Mouse (Mus musculus): Measurements from ENCODE around the gene Arhgef28. TPM values are rescaled to one million over a fixed set of nuclear protein-coding genes. Genes with fewer than 3 reads are reported as not detected.

Arhgef28 gene
- total RNA-seq, 2 experiments from 2014 or later: 37.4 to 40.7 TPM

GRCm38 (mm10) chr13:98182330-98182729, 23.9 kb downstream of the Arhgef28 start:
- no peak for TF ChIP-seq CTCF (IDR thresholded peaks at IDR 0.05)
- intact Hi-C loops (cut with DNase I): no loop called here
- no peak overlapping the region for H3K4me3 ChIP-seq
- peak in 1 of 2 experiments; percentile 15 for DNase-seq (ENCODE audit: extremely low spot score in 1 of 2, low spot score in 2 of 2)
- H3K27ac ChIP-seq: no peak overlapping the region

GRCm38 (mm10) chr13:98180636-98181035, 25.6 kb downstream of the Arhgef28 start:
- H3K27ac ChIP-seq: no peak overlapping the region
- H3K4me3 ChIP-seq: no peak overlapping the region
- intact Hi-C loops (cut with DNase I): no loop called here
- no peak for TF ChIP-seq CTCF (IDR thresholded peaks at IDR 0.05)
- DNase-seq (ENCODE audit: extremely low spot score in 1 of 2, low spot score in 2 of 2): no peak

DNA sequence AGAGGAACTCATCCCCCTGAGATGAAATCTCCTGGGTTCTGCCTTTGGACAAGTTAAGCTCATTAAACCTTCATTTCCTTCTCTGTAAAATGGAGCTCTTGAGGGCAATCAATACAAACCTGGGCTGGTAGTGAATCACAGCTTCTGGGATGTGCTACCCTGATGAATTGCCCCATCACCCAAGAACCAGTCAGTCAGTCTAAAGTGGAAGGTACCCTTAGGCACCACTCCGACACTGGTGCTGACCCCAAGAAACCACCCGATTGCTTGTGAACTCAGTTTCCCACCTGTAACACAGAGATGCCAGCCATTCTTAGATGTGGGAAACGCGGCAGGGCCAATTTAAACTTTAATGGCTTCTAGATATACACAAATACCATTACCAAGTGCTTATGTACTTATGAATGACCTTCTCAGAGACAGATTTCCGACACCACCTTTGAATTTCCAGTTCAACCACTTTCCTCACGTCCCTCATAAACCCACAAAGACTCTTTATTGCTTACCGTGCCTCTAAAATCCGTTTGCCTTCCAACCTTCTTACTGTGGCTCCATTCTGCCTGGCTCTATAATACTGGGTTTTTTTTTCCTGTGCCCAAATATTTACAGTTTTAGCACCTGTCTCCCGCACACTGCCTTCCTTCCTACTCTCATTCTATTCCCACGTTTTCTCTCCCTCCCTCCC, 30.8 kb downstream of the Arhgef28 start:
- DNase-seq (ENCODE audit: extremely low spot score in 1 of 2, low spot score in 2 of 2): no peak
- Histone ChIP-seq H3K4me3 (no peak overlapping the region), H3K27ac (no peak overlapping the region)
- TF ChIP-seq CTCF (IDR thresholded peaks at IDR 0.05): no peak
- intact Hi-C loops (cut with DNase I): no loop called here

DNA sequence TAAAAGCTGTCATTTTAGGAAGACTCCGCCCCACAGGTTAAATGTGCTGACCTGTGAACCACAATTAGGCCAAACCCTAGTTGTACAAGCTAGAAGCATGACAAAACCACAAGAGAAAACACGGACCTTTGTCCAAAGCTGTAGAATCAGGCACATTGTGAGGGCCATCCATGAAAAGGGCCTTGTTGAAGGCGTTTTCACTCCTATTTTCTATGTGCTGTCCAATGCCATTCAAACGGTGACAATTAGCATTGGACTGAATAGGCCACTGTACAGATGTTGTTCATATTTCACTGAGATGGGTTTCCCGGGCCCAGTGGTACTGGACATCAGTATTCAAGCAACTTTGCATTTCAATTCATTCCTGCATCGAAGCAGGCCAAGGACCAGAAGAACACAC, 33.2 kb downstream of the Arhgef28 start:
- no peak for DNase-seq (ENCODE audit: extremely low spot score in 1 of 2, low spot score in 2 of 2)
- TF ChIP-seq CTCF (IDR thresholded peaks at IDR 0.05): no peak
- peak overlapping the region; percentile 84; the same call in 1 of the 2 replicates for H3K27ac ChIP-seq
- no peak overlapping the region for H3K4me3 ChIP-seq
- intact Hi-C loops (cut with DNase I): no loop called here

DNA sequence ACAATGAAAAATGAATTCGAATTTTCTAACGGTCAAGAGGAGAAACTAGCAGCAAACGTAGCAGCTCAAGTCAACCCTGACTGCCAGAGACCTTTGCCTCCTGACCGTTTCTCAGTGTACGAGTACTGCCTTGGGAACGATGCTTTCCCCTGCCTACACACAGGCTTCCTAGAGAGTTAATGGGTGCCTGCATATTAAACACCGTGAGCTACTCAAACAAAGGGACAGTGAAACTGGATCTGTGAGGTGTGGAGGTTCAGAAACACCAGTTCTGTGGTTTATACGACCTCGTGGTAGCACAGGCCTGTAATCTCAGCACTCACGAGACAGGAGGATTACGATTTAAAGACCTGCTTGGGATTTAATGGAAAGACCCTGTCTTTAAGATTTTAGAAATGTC, 33.9 kb downstream of the Arhgef28 start:
- TF ChIP-seq CTCF (IDR thresholded peaks at IDR 0.05): no peak
- Histone ChIP-seq H3K4me3 (no peak overlapping the region), H3K27ac (peak overlapping the region; percentile 84; the same call in 1 of the 2 replicates)
- intact Hi-C loops (cut with DNase I): no loop called here
- no peak for DNase-seq (ENCODE audit: extremely low spot score in 1 of 2, low spot score in 2 of 2)

- H3K27ac ChIP-seq: peak overlapping the region; percentile 84
- intact Hi-C loops (cut with DNase I): no loop called here
- H3K4me3 ChIP-seq: peak overlapping the region; percentile 28
Observed at GRCm38 (mm10) chr13:98171706-98172105, 34.5 kb downstream of the Arhgef28 start.

DNA sequence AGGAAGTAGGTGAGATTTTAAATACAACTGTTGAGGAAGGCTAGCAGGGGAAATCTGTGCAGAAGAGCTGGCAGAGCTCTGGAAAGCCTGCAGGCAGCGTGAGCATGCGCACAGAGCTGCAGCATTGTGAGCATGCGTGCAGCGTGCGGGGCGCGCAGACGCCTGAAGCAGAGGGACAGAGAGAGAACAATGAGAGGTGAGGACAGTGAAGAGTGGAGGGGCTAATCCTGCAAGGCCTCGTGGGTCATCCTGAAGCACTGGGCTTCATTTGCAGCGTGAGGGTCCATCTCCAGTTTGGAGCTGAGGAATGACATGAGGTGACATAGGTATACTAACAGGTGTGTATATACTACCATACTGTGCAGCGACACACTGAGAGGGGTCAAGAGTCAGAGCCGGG, 35.0 kb downstream of the Arhgef28 start:
- intact Hi-C loops (cut with DNase I): no loop called here
- TF ChIP-seq CTCF (IDR thresholded peaks at IDR 0.05): no peak
- H3K27ac ChIP-seq: peak overlapping the region; percentile 84

More at GRCm38 (mm10) chr13:98171706-98172105, 34.5 kb downstream of the Arhgef28 start:
- peak; percentile 42 to 54 for DNase-seq (ENCODE audit: extremely low spot score in 1 of 2, low spot score in 2 of 2)
- TF ChIP-seq CTCF (IDR thresholded peaks at IDR 0.05): no peak

DNA sequence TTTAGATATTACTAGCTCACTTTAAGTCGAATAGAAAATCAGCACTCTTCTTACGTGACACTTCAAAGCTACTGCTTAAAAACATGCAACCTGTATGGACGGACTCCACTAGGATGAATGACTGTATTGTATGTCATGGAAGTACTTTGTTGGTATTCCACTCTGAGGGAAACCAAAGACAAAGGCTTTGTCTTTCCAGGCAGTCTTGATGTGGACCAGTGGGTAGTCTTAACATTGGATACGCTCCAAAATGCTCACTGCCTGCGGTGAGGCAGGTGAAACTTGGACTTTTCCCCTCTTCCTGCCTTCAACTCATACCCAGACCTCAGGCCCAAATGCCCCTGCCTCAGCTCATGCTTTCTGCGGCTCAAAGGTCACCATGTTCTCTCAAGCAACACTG, 41.4 kb downstream of the Arhgef28 start:
- no peak for TF ChIP-seq CTCF (IDR thresholded peaks at IDR 0.05)
- intact Hi-C loops (cut with DNase I): no loop called here
- no peak overlapping the region for H3K4me3 ChIP-seq
- H3K27ac ChIP-seq: no peak overlapping the region
- no peak for DNase-seq (ENCODE audit: extremely low spot score in 1 of 2, low spot score in 2 of 2)

More for the DNA sequence above, 35.0 kb downstream of the Arhgef28 start:
- H3K4me3 ChIP-seq: peak overlapping the region; percentile 28
- DNase-seq (ENCODE audit: extremely low spot score in 1 of 2, low spot score in 2 of 2): peak; percentile 72 to 74

GRCm38 (mm10) chr13:98161496-98161895, 44.7 kb downstream of the Arhgef28 start:
- no peak for TF ChIP-seq CTCF (IDR thresholded peaks at IDR 0.05)
- Histone ChIP-seq H3K4me3 (no peak overlapping the region), H3K27ac (no peak overlapping the region)
- intact Hi-C loops (cut with DNase I): no loop called here
- no peak for DNase-seq (ENCODE audit: extremely low spot score in 1 of 2, low spot score in 2 of 2)

DNA sequence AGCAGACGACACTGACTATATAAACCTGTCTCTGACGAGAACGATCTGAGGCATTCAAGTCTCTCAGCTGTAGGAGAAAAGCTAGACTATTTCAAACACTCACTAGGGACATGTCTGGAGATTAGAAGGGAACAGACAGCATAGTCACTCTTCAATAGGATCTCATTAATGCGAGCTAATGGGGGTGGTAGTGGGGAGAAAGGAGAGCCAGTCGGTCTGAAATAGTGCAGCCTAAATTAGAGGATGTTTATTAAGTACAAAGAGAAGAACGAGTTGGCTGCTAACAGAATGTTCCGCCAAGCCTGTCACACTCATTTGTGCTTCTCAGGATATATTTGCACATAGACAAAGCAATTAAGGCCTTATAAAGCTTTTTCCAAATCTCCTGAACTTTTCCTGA, 49.6 kb downstream of the Arhgef28 start:
- no peak for DNase-seq (ENCODE audit: extremely low spot score in 1 of 2, low spot score in 2 of 2)
- intact Hi-C loops (cut with DNase I): no loop called here
- H3K27ac ChIP-seq: no peak overlapping the region
- no peak overlapping the region for H3K4me3 ChIP-seq
- TF ChIP-seq CTCF (IDR thresholded peaks at IDR 0.05): no peak

DNA sequence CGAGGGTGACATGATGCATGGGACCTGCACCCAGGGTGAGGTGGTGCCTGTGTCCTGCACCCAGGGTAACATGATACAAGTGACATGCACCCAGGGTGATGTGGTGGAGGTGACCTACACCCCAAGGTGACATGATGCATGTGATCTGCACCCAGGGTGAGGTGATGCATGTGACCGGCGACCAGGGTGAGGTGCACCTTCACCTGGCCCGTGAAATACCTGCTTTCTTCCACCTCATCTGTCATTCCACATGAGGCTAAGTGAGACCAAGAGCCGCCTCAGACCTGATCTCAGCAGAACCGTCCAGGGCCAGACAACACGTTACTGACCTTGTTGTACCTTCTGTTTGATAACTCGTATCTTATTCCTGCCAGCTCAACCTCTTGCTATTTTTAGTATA, 53.5 kb downstream of the Arhgef28 start:
- no peak for DNase-seq (ENCODE audit: extremely low spot score in 1 of 2, low spot score in 2 of 2)
- H3K27ac ChIP-seq: no peak overlapping the region
- TF ChIP-seq CTCF (IDR thresholded peaks at IDR 0.05): no peak
- intact Hi-C loops (cut with DNase I): no loop called here
- no peak overlapping the region for H3K4me3 ChIP-seq

- Histone ChIP-seq H3K4me3 (no peak overlapping the region), H3K27ac (no peak overlapping the region)
- TF ChIP-seq CTCF (IDR thresholded peaks at IDR 0.05): no peak
- no peak for DNase-seq (ENCODE audit: extremely low spot score in 1 of 2, low spot score in 2 of 2)
- intact Hi-C loops (cut with DNase I): no loop called here
Observed at GRCm38 (mm10) chr13:98147532-98147931, 58.7 kb downstream of the Arhgef28 start.

GRCm38 (mm10) chr13:98146573-98147160, 59.6 kb downstream of the Arhgef28 start:
- no peak for DNase-seq (ENCODE audit: extremely low spot score in 1 of 2, low spot score in 2 of 2)
- no peak overlapping the region for H3K4me3 ChIP-seq
- intact Hi-C loops (cut with DNase I): no loop called here

More at GRCm38 (mm10) chr13:98146573-98147160, 59.6 kb downstream of the Arhgef28 start:
- no peak overlapping the region for H3K27ac ChIP-seq
- TF ChIP-seq CTCF (IDR thresholded peaks at IDR 0.05): no peak
